ENCODE assay signal across 18 mouse cellular contexts in genomic region chr1:89416929-89417328, GRCm38 (mm10). TPM values are rescaled to one million over a fixed set of nuclear protein-coding genes. Genes with fewer than 3 reads are reported as not detected.
A peak's percentile ranks its signal among the peaks of the same experiment; 100 is the strongest.
DNase-seq lines count a peak whose midpoint lies in the region; ATAC-seq and TF ChIP-seq lines count a peak whose summit lies in the region.
"Had no signal": no experiment of that assay in that cellular context is flagged by ENCODE, and none has a peak within 500 bp of the region (broad histone marks: within the 10 kb centered on the region; RNA-seq: fewer than 3 reads in every experiment).

No protein-coding gene starts in this region.

- H3K4me2 ChIP-seq in heart, embryonic 12.5 days = no peak overlapping the region
- H3K4me2 ChIP-seq in intestine, postnatal 0 days (replicated peaks; ENCODE audit: low read depth) = no peak overlapping the region
- H3K4me2 ChIP-seq: limb, embryonic 13.5 days; midbrain, embryonic 15.5 days had no signal

- no peak overlapping the region for H3K27ac ChIP-seq in heart, embryonic 12.5 days (ENCODE audit: poor library complexity, severe bottlenecking)
- H3K27ac ChIP-seq in heart, embryonic 10.5 days = no peak overlapping the region
- H3K27ac ChIP-seq in midbrain, embryonic 10.5 days (replicated peaks) = no peak overlapping the region
- no peak overlapping the region for H3K27ac ChIP-seq in intestine, postnatal 0 days (ENCODE audit: low read depth, low read length)
- H3K27ac ChIP-seq: hindbrain, postnatal 0 days; limb, embryonic 13.5 days; liver, embryonic 14.5 days; midbrain, embryonic 15.5 days had no signal

- DNase-seq in heart, embryonic 10.5 days (ENCODE audit: low spot score) = no peak
- DNase-seq in left cerebral cortex, adult 18-20 months (ENCODE audit: low spot score in 2 of 2) = peak; percentile 56 to 72
- DNase-seq in right cerebral cortex, postnatal 10 days (ENCODE audit: low spot score in 2 of 2) = peak; percentile 60 to 72
- no peak for DNase-seq in midbrain, embryonic 10.5 days (ENCODE audit: low spot score)
- no peak for DNase-seq in cerebellum, postnatal 4 days (ENCODE audit: low spot score in 2 of 2)
- DNase-seq: adrenal gland, postnatal 25 days; cerebellum, adult 9-11 months; kidney, adult 18-20 months; kidney, postnatal 25 days; retina, postnatal 1 day; thymus, postnatal 36 days had no signal

- no peaks in the 10 kb centered on the region for H3K4me1 ChIP-seq in heart, embryonic 12.5 days (replicated peaks)
- no peaks in the 10 kb centered on the region for H3K4me1 ChIP-seq in heart, embryonic 10.5 days
- 0 out of 2 replicates have a peak, but pooled peaks cover 4% of the 10 kb centered on the region for H3K4me1 ChIP-seq in midbrain, embryonic 10.5 days
- no peaks in the 10 kb centered on the region for H3K4me1 ChIP-seq in intestine, postnatal 0 days (replicated peaks; ENCODE audit: control insufficient read depth, insufficient read depth, low read length)

- WGBS in heart, embryonic 12.5 days = 40% methylated on average over 5 of the region's 5 CpGs
- 38% methylated on average over 5 of the region's 5 CpGs for WGBS in heart, embryonic 10.5 days
- WGBS in midbrain, embryonic 10.5 days = 66% methylated on average over 5 of the region's 5 CpGs
- WGBS in intestine, postnatal 0 days = 40% methylated on average over 5 of the region's 5 CpGs

- peaks cover 19% of the 10 kb centered on the region for H3K27me3 ChIP-seq in heart, embryonic 12.5 days (replicated peaks)
- H3K27me3 ChIP-seq in heart, embryonic 10.5 days (ENCODE audit: insufficient read depth, poor library complexity, severe bottlenecking) = peaks cover 30% of the 10 kb centered on the region
- peaks cover 25% of the 10 kb centered on the region for H3K27me3 ChIP-seq in midbrain, embryonic 10.5 days (ENCODE audit: low read depth, poor library complexity, severe bottlenecking)
- H3K27me3 ChIP-seq in intestine, postnatal 0 days (replicated peaks; ENCODE audit: control insufficient read depth, insufficient read depth, low read length) = no peaks in the 10 kb centered on the region
- H3K27me3 ChIP-seq: limb, embryonic 13.5 days; midbrain, embryonic 15.5 days had no signal

- no peaks in the 10 kb centered on the region for H3K9me3 ChIP-seq in heart, embryonic 12.5 days (replicated peaks)
- no peaks in the 10 kb centered on the region for H3K9me3 ChIP-seq in heart, embryonic 10.5 days
- no peaks in the 10 kb centered on the region for H3K9me3 ChIP-seq in midbrain, embryonic 10.5 days (replicated peaks)
- no peaks in the 10 kb centered on the region for H3K9me3 ChIP-seq in intestine, postnatal 0 days (ENCODE audit: control insufficient read depth)
- H3K9me3 ChIP-seq: limb, embryonic 13.5 days; midbrain, embryonic 15.5 days had no signal

- H3K9ac ChIP-seq in heart, embryonic 12.5 days = no peak overlapping the region
- H3K9ac ChIP-seq in intestine, postnatal 0 days (ENCODE audit: low read depth, low read length) = no peak overlapping the region
- H3K9ac ChIP-seq: limb, embryonic 13.5 days; liver, embryonic 14.5 days; midbrain, embryonic 15.5 days had no signal

- no peak for TF ChIP-seq CTCF in intestine, postnatal 0 days (IDR thresholded peaks at IDR 0.05; ENCODE audit: low read depth)

- H3K36me3 ChIP-seq in heart, embryonic 12.5 days = no peaks in the 10 kb centered on the region
- H3K36me3 ChIP-seq in heart, embryonic 10.5 days = no peaks in the 10 kb centered on the region
- H3K36me3 ChIP-seq in midbrain, embryonic 10.5 days = no peaks in the 10 kb centered on the region
- H3K36me3 ChIP-seq in intestine, postnatal 0 days (ENCODE audit: control insufficient read depth, insufficient read depth) = no peaks in the 10 kb centered on the region
- H3K36me3 ChIP-seq: limb, embryonic 13.5 days; midbrain, embryonic 15.5 days had no signal

- ATAC-seq in heart, embryonic 12.5 days (ENCODE audit: insufficient number of reproducible peaks, low FRiP score) = peak; percentile 45; the same call in 1 of the 2 replicates
- peak; percentile 99 for ATAC-seq in frontal cortex, adult (ENCODE audit: low TSS enrichment)
- ATAC-seq in intestine, postnatal 0 days = no peak
- ATAC-seq: hindbrain, postnatal 0 days; midbrain, embryonic 15.5 days had no signal

- no peak overlapping the region for H3K4me3 ChIP-seq in heart, embryonic 12.5 days
- no peak overlapping the region for H3K4me3 ChIP-seq in heart, embryonic 10.5 days
- H3K4me3 ChIP-seq in midbrain, embryonic 10.5 days = no peak overlapping the region
- H3K4me3 ChIP-seq in intestine, postnatal 0 days (ENCODE audit: low read depth, low read length) = no peak overlapping the region
- H3K4me3 ChIP-seq: limb, embryonic 13.5 days; midbrain, embryonic 15.5 days had no signal

RNA-seq across cellular contexts. Expression of gene Agap1, which starts 37.7 kb away (rescaled TPM):
- polyA plus RNA-seq in heart, embryonic 12.5 days (2016; fragmentation: Nextera tagmentation; extraction: Ambion mirVana) = 16.3 and 16.6 TPM in 2 replicates
- polyA plus RNA-seq in heart, embryonic 10.5 days (2016; fragmentation: Nextera tagmentation; extraction: Ambion mirVana) = 7.6 and 10.3 TPM in 2 replicates
- 100 to 1,000 TPM; 224 to 253 TPM for total RNA-seq in left cerebral cortex, adult 18-20 months (2021)
- 16.6 and 23.2 TPM in 2 replicates for polyA plus RNA-seq in midbrain, embryonic 10.5 days (2016; fragmentation: Nextera tagmentation; extraction: Ambion mirVana)
- polyA plus RNA-seq in intestine, postnatal 0 days (2015; fragmentation: Nextera tagmentation; extraction: Ambion mirVana) = 6.1 and 7.0 TPM in 2 replicates

Comparison
In these comparisons a context has a peak if more than half of its experiments do, and no peak if none do; other contexts are left out.
1. DNase-seq: peak in left cerebral cortex, adult 18-20 months (2 of 2) and right cerebral cortex, postnatal 10 days (2 of 2); none in heart, embryonic 10.5 days (single experiment), midbrain, embryonic 10.5 days (single experiment) and cerebellum, postnatal 4 days (0 of 2).